Mouse (Mus musculus) lung, postnatal 0 days (tissue): ENCODE measurements around the gene Faap100. TPM values are rescaled to one million over a fixed set of nuclear protein-coding genes. Genes with fewer than 3 reads are reported as not detected.

ENCODE experiments used
- ATAC-seq: fragments of 200-750 bp; cut with Nextera tagmentation; 2 replicates; pipeline ENCODE4 v1.8.0; 2017; ENCODE audit warnings: moderate library complexity
- DNase-seq: peaks from one replicate; pipeline ENCODE4 v3.0.0-alpha.2; 2016; ENCODE audit warnings: low spot score
- H3K27ac ChIP-seq: fragments of 300-500 bp; sonication (generic); 2 replicates; pipeline ENCODE4 v1.5.1; 2014; ENCODE audit warnings: antibody characterized with exemption, mild to moderate bottlenecking, low read length, mixed read lengths
- H3K27me3 ChIP-seq: fragments of 300-500 bp; sonication (generic); replicated peaks from 2 replicates; pipeline ENCODE4 v1.6.1; 2014; ENCODE audit warnings: low read length, mixed read lengths; ENCODE audit not compliant: insufficient read depth
- H3K36me3 ChIP-seq: fragments of 300-500 bp; sonication (generic); 2 replicates; pipeline ENCODE4 v1.6.1; 2014; ENCODE audit warnings: low read length, mixed read lengths; ENCODE audit not compliant: insufficient read depth
- H3K4me1 ChIP-seq: fragments of 300-500 bp; sonication (generic); 2 replicates; pipeline ENCODE4 v1.6.1; 2014; ENCODE audit warnings: antibody characterized with exemption, low read depth, low read length, mixed read lengths; ENCODE audit not compliant: insufficient read depth
- H3K4me2 ChIP-seq: fragments of 300-500 bp; sonication (generic); replicated peaks from 2 replicates; pipeline ENCODE4 v1.6.1; 2014; ENCODE audit warnings: low read depth, mild to moderate bottlenecking, low read length, moderate library complexity, mixed read lengths
- H3K4me3 ChIP-seq: fragments of 300-500 bp; sonication (generic); 2 replicates; pipeline ENCODE4 v1.5.1; 2014; ENCODE audit warnings: low read depth, low read length
- H3K9ac ChIP-seq: fragments of 300-500 bp; sonication (generic); replicated peaks from 2 replicates; pipeline ENCODE4 v1.6.1; 2014; ENCODE audit warnings: low read depth, mild to moderate bottlenecking
- H3K9me3 ChIP-seq: fragments of 300-500 bp; sonication (generic); 2 replicates; pipeline ENCODE4 v1.6.1; 2016; ENCODE audit warnings: low read length, mixed read lengths
- CTCF ChIP-seq: IDR thresholded peaks from 2 replicates; pipeline ENCODE4 v1.5.1; 2016; ENCODE audit warnings: antibody characterized with exemption, mild to moderate bottlenecking
- EP300 ChIP-seq: IDR thresholded peaks from 2 replicates; pipeline ENCODE4 v1.6.1; 2016; ENCODE audit warnings: antibody characterized with exemption, mild to moderate bottlenecking, control low read depth
- WGBS: fragments of 180-500 bp; shearing (Covaris S2); extraction: QIAGEN DNeasy Blood & Tissue Kit; methylation state at CpG from one replicate; pipeline ENCODE4 v1.1.7; 2014; 5-methylcytosine and 5-hydroxymethylcytosine counted together
- polyA plus RNA-seq: library from polyadenylated mRNA; unstranded; fragments of >200 nt; fragmentation: Nextera tagmentation; extraction: Ambion mirVana; gene quantifications from 2 replicates; pipeline ENCODE4 v1.2.1, GENCODE M21; 2015

Faap100 gene
- polyA plus RNA-seq, 1 experiment from 2014 or later: 18.1 TPM

DNA sequence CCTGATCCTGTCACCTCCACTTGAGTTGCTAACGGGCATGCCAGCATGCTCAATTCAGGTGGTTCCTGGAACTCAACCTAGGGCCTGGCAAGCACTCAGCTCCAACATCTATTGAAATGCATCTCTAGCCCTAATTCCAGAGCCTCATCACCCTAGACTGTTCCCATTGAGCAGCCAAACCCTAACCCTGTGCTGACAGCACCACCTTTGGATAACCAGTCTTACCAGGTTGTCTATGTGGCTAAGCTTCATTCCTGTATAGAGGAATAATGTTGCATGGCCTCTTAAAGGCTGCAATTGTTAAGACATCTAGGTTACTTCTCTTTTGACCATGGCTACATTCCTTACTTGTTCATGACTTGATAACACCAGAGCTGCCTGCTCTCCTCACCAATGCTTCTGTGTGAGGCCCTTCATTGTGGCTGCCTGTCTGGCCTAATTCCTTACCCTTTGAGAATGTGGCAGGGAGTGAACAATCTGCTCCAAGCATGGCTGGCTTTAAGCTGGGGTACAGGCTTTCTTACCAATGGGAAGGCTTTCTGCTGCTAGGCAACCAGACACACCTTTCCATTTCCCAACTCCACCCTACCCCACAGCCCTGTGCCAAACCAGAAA is 33.4 kb downstream of the Faap100 start:
- Histone ChIP-seq H3K9me3 (no peaks in the 10 kb centered on the region), H3K36me3 (peaks cover 9% of the 10 kb centered on the region; the same call in 1 of the 2 replicates), H3K4me1 (peaks cover 4% of the 10 kb centered on the region; the same call in 1 of the 2 replicates), H3K4me3 (peak overlapping the region; percentile 25; the same call in 1 of the 2 replicates), H3K27ac (no peak overlapping the region), H3K27me3 (no peaks in the 10 kb centered on the region), H3K9ac (no peak overlapping the region), H3K4me2 (peak overlapping the region; percentile 43)
- no peak for TF ChIP-seq EP300
- DNase-seq (peak; percentile 65), ATAC-seq (no peak)
- WGBS: 32% methylated on average over 1 of the region's 1 CpGs

DNA sequence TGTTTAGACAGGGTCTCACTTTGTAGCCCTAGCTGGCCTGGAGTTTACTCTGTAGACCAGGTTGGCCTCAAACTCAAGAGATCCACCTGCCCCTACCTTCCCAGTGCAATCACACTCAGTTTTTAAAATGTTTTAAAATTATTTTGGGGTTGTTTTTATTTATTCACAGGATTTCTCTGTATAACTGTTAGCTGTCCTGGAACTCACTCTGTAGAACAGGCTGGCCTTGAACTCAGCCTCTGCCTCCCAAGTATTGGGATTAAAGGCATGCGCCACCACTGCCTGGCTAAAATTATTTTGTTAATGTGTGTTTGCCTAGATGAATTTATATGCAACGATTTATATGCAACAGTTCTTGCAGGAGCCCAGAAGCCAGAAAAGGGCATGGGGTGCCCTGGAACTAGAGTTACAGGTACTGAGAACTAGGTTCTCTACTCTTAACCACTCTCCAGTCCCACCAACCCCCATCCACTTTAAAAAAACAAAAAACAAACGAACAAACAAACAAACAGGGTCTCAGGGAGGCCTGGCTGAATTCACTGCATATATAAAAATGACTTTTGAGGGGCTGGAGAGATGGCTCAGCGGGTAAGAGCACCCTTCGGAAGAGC is 34.1 kb downstream of the Faap100 start:
- TF ChIP-seq CTCF (no peak), EP300 (no peak)
- WGBS: 44% methylated on average over 5 of the region's 5 CpGs
- H3K27me3 ChIP-seq: no peaks in the 10 kb centered on the region
- no peak overlapping the region for H3K27ac ChIP-seq
- H3K9ac ChIP-seq: no peak overlapping the region
- ATAC-seq (no peak), DNase-seq (peak; percentile 4)
- no peaks in the 10 kb centered on the region for H3K9me3 ChIP-seq
- no peak overlapping the region for H3K4me2 ChIP-seq
- H3K4me3 ChIP-seq: no peak overlapping the region
- H3K36me3 ChIP-seq: peaks cover 9% of the 10 kb centered on the region; the same call in 1 of the 2 replicates
- peaks cover 2% of the 10 kb centered on the region; the same call in 1 of the 2 replicates for H3K4me1 ChIP-seq

DNA sequence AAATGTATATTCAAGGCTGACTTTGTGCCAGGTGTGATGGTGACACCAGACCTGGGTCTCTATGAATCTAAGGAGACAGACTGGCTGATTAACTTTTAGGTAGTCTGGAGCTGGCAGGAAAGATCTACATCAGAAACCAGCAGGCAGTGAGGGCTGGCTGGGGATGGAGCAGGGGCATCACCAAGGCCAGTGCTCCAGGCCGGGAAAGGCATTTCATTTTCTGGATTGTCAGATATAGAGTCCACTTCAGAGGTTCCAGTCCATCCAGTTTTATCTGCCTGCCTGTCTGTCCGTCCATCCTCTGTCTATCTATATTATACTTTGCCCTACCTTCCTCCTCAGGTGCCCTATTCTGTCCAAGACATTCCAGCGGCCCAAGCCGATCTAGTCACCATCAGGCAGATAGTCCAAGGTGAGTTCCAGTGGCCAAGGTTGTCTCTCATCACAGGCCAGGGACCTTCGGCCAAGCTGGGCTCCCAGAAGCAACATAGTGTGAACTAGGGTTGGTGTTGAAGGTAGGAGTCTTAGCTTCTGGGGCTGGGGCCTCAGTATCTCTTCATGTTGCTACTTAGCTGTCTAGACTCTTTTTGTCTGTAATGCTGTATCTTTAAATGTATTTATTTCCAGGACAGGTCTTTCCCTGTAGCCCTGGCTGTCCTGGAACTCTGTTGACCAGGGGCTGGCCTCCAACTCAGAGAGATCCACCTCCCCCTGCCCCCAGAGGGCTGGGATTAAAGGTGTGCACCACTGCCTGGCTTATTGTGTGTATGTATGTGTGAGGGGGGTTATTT is 34.9 kb downstream of the Faap100 start:
- Histone ChIP-seq H3K36me3 (peaks cover 9% of the 10 kb centered on the region; the same call in 1 of the 2 replicates), H3K27me3 (no peaks in the 10 kb centered on the region), H3K27ac (no peak overlapping the region), H3K4me3 (no peak overlapping the region), H3K4me1 (no peaks in the 10 kb centered on the region), H3K9me3 (no peaks in the 10 kb centered on the region), H3K4me2 (no peak overlapping the region), H3K9ac (no peak overlapping the region)
- TF ChIP-seq CTCF (no peak), EP300 (no peak)
- WGBS: 34% methylated on average over 5 of the region's 5 CpGs
- DNase-seq (peak; percentile 19), ATAC-seq (no peak)

DNA sequence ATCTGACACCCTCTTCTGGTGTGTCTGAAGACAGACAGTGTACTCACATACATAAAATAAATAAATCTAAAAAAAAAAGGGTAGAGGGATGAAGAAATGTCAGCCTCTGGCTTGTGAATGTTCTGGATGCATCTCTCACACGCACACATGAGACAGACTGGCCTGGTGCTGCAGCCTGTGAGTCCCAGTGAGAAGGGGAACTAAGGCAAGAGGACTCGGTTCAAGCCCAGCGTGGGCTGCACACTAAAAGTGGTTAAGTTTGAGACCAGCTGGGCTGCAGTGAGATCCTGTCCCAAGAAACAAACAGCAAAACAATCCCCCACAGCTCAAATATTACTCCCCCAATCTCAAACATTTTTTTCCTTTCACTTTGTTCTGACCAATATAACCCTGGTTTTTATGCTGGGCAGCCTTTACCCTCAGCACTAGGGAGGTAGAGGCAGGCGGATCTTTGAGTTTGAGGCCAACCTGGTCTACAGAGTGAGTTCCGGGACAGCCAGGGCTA is 35.9 kb downstream of the Faap100 start:
- WGBS: 89% methylated on average over 5 of the region's 5 CpGs
- Histone ChIP-seq H3K4me3 (no peak overlapping the region), H3K27ac (no peak overlapping the region), H3K9ac (no peak overlapping the region), H3K27me3 (no peaks in the 10 kb centered on the region), H3K4me2 (no peak overlapping the region), H3K4me1 (no peaks in the 10 kb centered on the region), H3K36me3 (peaks cover 9% of the 10 kb centered on the region; the same call in 1 of the 2 replicates), H3K9me3 (no peaks in the 10 kb centered on the region)
- DNase-seq (peak; percentile 3), ATAC-seq (no peak)
- TF ChIP-seq EP300: no peak
- TF ChIP-seq CTCF: no peak

DNA sequence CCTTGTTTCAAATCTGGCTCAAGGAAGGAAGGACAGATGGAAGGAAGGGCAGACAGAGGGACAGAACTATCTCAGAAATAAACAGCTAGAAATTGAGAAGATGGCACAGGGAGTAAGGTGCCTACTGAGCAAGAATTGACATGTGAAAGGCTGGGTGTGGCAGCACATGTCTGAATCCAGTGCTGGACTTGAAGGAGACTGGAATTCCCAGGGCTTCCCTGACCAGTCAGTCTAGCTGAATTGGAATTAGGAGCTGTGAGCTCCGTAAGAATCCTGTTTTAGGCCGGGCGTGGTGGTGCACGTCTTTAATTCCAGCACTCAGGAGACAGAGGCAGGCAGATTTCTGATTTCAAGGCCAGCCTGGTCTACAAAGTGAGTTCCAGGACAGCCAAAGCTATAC is 36.9 kb downstream of the Faap100 start:
- ATAC-seq: no peak
- no peak overlapping the region for H3K4me3 ChIP-seq
- peak; percentile 3 for DNase-seq
- no peak for TF ChIP-seq CTCF
- no peak for TF ChIP-seq EP300
- H3K27me3 ChIP-seq: no peaks in the 10 kb centered on the region
- H3K4me1 ChIP-seq: no peaks in the 10 kb centered on the region
- no peaks in the 10 kb centered on the region for H3K9me3 ChIP-seq
- no peak overlapping the region for H3K9ac ChIP-seq
- no peak overlapping the region for H3K27ac ChIP-seq
- H3K4me2 ChIP-seq: no peak overlapping the region
- 92% methylated on average over 4 of the region's 4 CpGs for WGBS
- peaks cover 9% of the 10 kb centered on the region; the same call in 1 of the 2 replicates for H3K36me3 ChIP-seq

DNA sequence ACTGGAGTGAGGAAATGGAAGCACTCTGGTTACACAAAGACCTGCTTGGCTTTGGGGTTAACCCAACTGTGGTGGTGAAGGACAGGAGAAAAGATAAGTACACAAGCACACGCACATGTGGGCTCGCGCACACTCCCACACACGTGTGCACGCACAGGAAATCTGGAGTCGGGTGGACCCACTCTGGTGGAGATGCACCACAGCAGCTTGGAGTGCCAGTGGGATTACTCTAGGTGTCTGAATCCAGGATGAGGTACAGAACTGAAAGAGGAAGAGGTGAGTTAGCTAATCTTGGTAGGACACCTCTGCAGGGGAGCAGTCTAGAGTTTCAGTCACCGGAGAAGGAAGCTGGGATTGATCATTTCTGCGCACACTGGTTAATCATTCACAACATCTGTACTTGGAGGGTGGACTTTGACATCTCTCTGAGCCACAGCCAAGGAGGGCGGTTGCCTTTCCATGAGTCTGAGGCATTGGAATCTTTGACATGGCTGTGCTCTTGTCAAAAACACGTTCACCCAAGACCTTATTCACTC is 38.5 kb downstream of the Faap100 start:
- H3K4me1 ChIP-seq: no peaks in the 10 kb centered on the region
- H3K27ac ChIP-seq: no peak overlapping the region
- no peak overlapping the region for H3K9ac ChIP-seq
- WGBS: 73% methylated on average over 10 of the region's 10 CpGs
- no peaks in the 10 kb centered on the region for H3K9me3 ChIP-seq
- no peak for ATAC-seq
- TF ChIP-seq EP300 (no peak), CTCF (no peak)
- H3K36me3 ChIP-seq: peaks cover 4% of the 10 kb centered on the region; the same call in 1 of the 2 replicates
- peak; percentile 7 for DNase-seq
- no peak overlapping the region for H3K4me3 ChIP-seq
- no peaks in the 10 kb centered on the region for H3K27me3 ChIP-seq
- no peak overlapping the region for H3K4me2 ChIP-seq
